Mouse (Mus musculus) bone marrow, adult 2 months (tissue): ENCODE results near the gene Cdk14. TPM values are rescaled to one million over a fixed set of nuclear protein-coding genes. Genes with fewer than 3 reads are reported as not detected.

Experiments used
- H3K27ac ChIP-seq: fragments of 200-500 bp; 2 replicates; pipeline ENCODE4 v1.5.1; 2012; ENCODE audit warnings: low read depth, mild to moderate bottlenecking, control low read depth, inconsistent platforms, low read length; ENCODE audit not compliant: control insufficient read depth, poor library complexity, insufficient read depth
- H3K4me1 ChIP-seq: fragments of 200-500 bp; 2 replicates; pipeline ENCODE4 v1.6.1; 2011; ENCODE audit warnings: low read length; ENCODE audit not compliant: control insufficient read depth, insufficient read depth
- H3K4me3 ChIP-seq: fragments of 200-500 bp; replicated peaks from 2 replicates; pipeline ENCODE3; 2011; ENCODE audit warnings: mild to moderate bottlenecking, low read depth, low read length, control low read depth; ENCODE audit not compliant: control insufficient read depth
- CTCF ChIP-seq: fragments of 200-500 bp; IDR thresholded peaks from 2 replicates; pipeline ENCODE4 v1.5.1; 2011; ENCODE audit warnings: low read length, control low read depth; ENCODE audit not compliant: control insufficient read depth, insufficient read depth
- POLR2A ChIP-seq: fragments of 200-500 bp; IDR thresholded peaks from 2 replicates; pipeline ENCODE4 v1.6.1; 2011; ENCODE audit warnings: low read depth, mild to moderate bottlenecking, control low read depth, low read length, borderline replicate concordance; ENCODE audit not compliant: control insufficient read depth
- WGBS: fragments of 180-500 bp; shearing (Covaris S2); methylation state at CpG from one replicate; pipeline ENCODE4 v1.1.7; 2018; 5-methylcytosine and 5-hydroxymethylcytosine counted together
- polyA plus RNA-seq: library from polyadenylated mRNA; stranded (reverse); fragments of >200 nt; gene quantifications from 2 replicates; pipeline ENCODE4 v1.2.4, GENCODE M21; 2011; ENCODE audit warnings: low replicate concordance; ENCODE audit not compliant: missing spikeins, insufficient read depth, insufficient read length

The Cdk14 gene
- polyA plus RNA-seq, 1 experiment: 1.0 TPM

DNA sequence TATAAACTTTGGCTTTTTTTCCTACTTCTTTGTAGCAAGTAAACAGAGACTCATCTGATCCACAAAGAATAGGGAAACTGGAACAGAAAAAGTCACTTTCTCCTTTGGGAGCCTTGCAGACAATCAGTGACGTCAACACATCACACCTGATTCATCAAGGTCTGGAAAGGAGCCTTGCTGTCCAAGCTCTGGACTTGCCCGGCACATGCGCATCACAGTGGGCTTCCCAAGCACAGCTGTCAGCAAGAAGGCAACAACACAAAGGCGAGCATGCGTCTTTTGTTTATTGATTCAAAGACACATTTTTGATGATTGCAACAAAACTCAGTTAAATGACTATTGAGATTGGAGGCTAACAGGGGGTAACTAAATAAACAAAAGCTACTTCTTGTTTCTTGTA, 47.2 kb downstream of the Cdk14 start:
- Histone ChIP-seq H3K27ac (no peak overlapping the region), H3K4me3 (no peak overlapping the region), H3K4me1 (peaks cover 1% of the 10 kb centered on the region; the same call in 1 of the 2 replicates)
- 85% methylated on average over 5 of the region's 5 CpGs for WGBS
- TF ChIP-seq POLR2A (no peak), CTCF (no peak)

DNA sequence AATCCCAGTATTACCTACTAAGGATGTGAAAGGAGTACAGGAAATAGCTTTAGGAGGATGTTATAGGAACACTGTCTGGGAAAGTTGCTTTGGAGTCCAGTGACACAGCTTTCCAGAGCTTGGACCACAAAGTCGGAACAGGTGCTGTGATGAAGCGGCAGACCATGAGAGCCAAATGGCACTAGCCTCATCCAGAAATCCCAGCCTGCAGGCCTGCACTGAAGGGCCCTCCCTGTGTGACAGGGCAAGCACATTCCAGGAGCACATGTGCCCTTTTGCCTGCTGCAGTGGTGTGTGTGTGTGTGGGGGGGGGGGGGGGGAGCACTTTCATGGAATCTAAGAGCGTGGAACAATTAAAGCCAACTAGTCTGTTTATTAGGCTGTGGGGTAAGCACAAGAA, 47.8 kb downstream of the Cdk14 start:
- TF ChIP-seq POLR2A (no peak), CTCF (no peak)
- Histone ChIP-seq H3K27ac (no peak overlapping the region), H3K4me1 (peaks cover 1% of the 10 kb centered on the region; the same call in 1 of the 2 replicates), H3K4me3 (no peak overlapping the region)
- WGBS: 90% methylated on average over 3 of the region's 3 CpGs

GRCm38 (mm10) chr5:5370322-5371082, 49.6 kb downstream of the Cdk14 start:
- no peak for TF ChIP-seq POLR2A
- TF ChIP-seq CTCF: no peak
- Histone ChIP-seq H3K4me3 (no peak overlapping the region), H3K4me1 (peaks cover 1% of the 10 kb centered on the region; the same call in 1 of the 2 replicates), H3K27ac (no peak overlapping the region)
- WGBS: 70% methylated on average over 4 of the region's 4 CpGs

- WGBS: 70% methylated on average over 14 of the region's 14 CpGs
- H3K4me1 ChIP-seq: no peaks in the 10 kb centered on the region
- no peak overlapping the region for H3K4me3 ChIP-seq
- no peak overlapping the region for H3K27ac ChIP-seq
- no peak for TF ChIP-seq POLR2A
- TF ChIP-seq CTCF: no peak
Measured at GRCm38 (mm10) chr5:5368389-5369164, 51.5 kb downstream of the Cdk14 start.

DNA sequence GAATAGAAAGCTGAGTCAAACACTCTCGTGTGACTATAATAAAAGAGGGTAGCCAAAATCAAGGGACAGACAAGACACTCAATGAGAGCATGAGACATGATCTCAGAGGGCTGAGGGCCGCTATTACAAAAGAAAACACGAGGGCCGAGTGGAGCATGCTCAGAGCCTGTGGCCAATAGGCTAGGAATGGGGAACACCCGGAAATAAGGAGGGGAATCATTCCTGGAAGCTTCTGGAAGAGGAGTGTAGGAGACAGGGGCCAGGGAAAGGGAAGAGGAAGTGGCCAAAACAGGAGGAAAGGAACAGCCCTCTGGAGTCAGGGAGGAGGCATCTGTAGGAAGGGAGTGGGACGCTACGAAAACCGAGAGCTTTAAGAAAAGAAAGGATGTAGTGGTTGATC, 52.6 kb downstream of the Cdk14 start:
- H3K4me1 ChIP-seq: no peaks in the 10 kb centered on the region
- H3K4me3 ChIP-seq: no peak overlapping the region
- H3K27ac ChIP-seq: no peak overlapping the region
- TF ChIP-seq CTCF (no peak), POLR2A (no peak)
- whole genome bisulfite sequencing: 81% methylated on average over 8 of the region's 8 CpGs

DNA sequence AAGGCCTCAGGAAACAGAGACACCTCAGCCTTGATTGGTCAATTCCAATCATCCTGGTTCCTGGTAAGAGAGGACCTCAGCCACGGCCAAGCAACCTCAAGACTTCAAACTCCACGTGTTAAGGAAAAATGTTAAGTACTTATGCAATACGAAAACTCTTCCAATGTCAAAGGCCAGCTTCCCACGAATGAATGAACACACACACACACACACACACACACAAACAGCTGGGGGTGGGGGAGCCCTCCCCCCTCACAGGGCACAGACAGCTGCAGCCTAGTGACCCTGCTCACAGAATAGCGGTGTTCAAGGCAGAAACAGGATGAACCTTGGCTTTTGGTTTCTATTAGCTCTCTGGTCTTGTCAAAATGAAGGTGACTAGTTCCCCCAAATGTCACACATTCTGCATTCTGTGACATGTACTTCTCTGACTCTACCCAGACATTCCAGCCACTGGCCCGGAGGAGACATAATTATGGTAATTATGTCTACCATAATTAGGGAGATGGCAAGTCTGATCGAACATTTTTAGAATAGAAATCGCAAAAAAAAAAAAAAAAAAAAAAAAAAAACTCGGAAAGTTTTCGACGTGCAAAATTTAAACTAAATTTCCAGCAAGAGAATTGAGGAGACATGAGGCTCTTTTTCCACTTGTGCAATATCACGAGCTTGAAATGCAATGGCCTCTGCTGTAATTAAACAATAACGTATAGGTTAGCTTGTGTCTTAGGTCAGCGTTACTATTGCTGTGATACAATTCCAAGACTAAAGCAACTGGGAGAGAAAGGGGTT, 54.6 kb downstream of the Cdk14 start:
- WGBS: 68% methylated on average over 14 of the region's 14 CpGs
- Histone ChIP-seq H3K4me3 (no peak overlapping the region), H3K4me1 (no peaks in the 10 kb centered on the region), H3K27ac (no peak overlapping the region)
- TF ChIP-seq POLR2A (no peak), CTCF (no peak)

- TF ChIP-seq CTCF (peak; percentile 18; the same call in 1 of the 2 replicates), POLR2A (no peak)
- Histone ChIP-seq H3K27ac (no peak overlapping the region), H3K4me1 (no peaks in the 10 kb centered on the region), H3K4me3 (no peak overlapping the region)
- 86% methylated on average over 3 of the region's 3 CpGs for WGBS
Measured at GRCm38 (mm10) chr5:5361684-5362083, 58.4 kb downstream of the Cdk14 start.

- Histone ChIP-seq H3K4me1 (no peaks in the 10 kb centered on the region), H3K4me3 (no peak overlapping the region), H3K27ac (no peak overlapping the region)
- TF ChIP-seq POLR2A: no peak
- TF ChIP-seq CTCF: no peak
- 86% methylated on average over 5 of the region's 5 CpGs for WGBS
Measured at GRCm38 (mm10) chr5:5360338-5360737, 59.8 kb downstream of the Cdk14 start.
